Mouse (Mus musculus) myocyte (in vitro differentiated cells): Measurements from ENCODE around the gene Rnf180.

Source experiments
- CEBPB ChIP-seq: IDR thresholded peaks from 2 replicates; pipeline ENCODE4 v1.6.1; 2011; ENCODE audit warnings: mild to moderate bottlenecking, moderate library complexity; ENCODE audit not compliant: poor library complexity, insufficient read depth, severe bottlenecking
- E2F4 ChIP-seq: IDR thresholded peaks from one replicate; pipeline ENCODE4 v1.6.1; 2011; ENCODE audit warnings: mild to moderate bottlenecking, control low read depth, moderate library complexity; ENCODE audit not compliant: insufficient read depth
- MAX ChIP-seq: IDR thresholded peaks from one replicate; pipeline ENCODE4 v1.6.1; 2011; ENCODE audit warnings: low read depth, mild to moderate bottlenecking, control low read depth
- MYOG ChIP-seq, 3 experiments: IDR thresholded peaks; one replicate each; pipeline ENCODE4 v1.6.1; 2011; ENCODE audit warnings: control low read depth in 2 of 3, low read depth in 2 of 3, mild to moderate bottlenecking in 2 of 3; ENCODE audit not compliant: insufficient read length in 2 of 3, control insufficient read depth in 1 of 3, insufficient read depth in 1 of 3
- POLR2A ChIP-seq: IDR thresholded peaks from one replicate; pipeline ENCODE4 v1.6.1; 2011; ENCODE audit warnings: low read depth, mild to moderate bottlenecking, control low read depth, moderate library complexity; ENCODE audit not compliant: insufficient read length
- POLR2AphosphoS2 ChIP-seq: IDR thresholded peaks from one replicate; pipeline ENCODE4 v1.6.1; 2011; ENCODE audit warnings: low read depth, control low read depth; ENCODE audit not compliant: insufficient read length
- SRF ChIP-seq: IDR thresholded peaks from one replicate; pipeline ENCODE4 v1.6.1; 2011; ENCODE audit warnings: low read depth; ENCODE audit not compliant: control insufficient read depth, insufficient read length
- TCF12 ChIP-seq: IDR thresholded peaks from one replicate; pipeline ENCODE4 v1.6.1; 2011; ENCODE audit warnings: mild to moderate bottlenecking, control low read depth; ENCODE audit not compliant: poor library complexity, insufficient read depth, severe bottlenecking
- TCF3 ChIP-seq: IDR thresholded peaks from one replicate; pipeline ENCODE4 v1.6.1; 2011; ENCODE audit warnings: low read depth, control low read depth; ENCODE audit not compliant: insufficient read length
- USF1 ChIP-seq: IDR thresholded peaks from one replicate; pipeline ENCODE4 v1.6.1; 2011; ENCODE audit warnings: low read depth, mild to moderate bottlenecking, control low read depth, moderate library complexity

DNA sequence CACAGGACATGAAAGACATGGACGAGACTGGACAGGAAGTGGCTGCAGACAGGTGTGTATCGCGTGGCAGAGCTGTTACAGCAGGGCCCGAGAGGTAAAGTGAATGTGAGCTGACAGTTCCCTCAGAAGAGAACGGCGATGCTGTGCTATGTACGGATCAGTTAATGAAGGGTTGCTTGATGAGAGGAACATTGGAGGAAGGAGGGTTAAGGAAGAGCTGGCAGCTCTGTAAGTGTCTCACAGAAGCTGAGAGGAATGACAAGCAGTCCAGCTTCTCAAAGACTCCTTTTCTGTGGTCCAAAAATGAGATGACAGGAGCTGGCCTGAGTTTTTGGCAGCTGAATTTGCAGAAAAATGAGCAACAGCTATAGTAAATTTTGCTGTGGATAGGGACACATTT, 101.0 kb downstream of the Rnf180 start:
- no peak for TF ChIP-seq POLR2AphosphoS2
- no peak for TF ChIP-seq USF1
- TF ChIP-seq POLR2A = no peak
- TF ChIP-seq TCF12 = no peak
- no peak for TF ChIP-seq MYOG (IDR thresholded peaks at IDR 0.05; ENCODE audit: control insufficient read depth in 1 of 3, insufficient read depth in 1 of 3, insufficient read length in 2 of 3, low read depth in 2 of 3)
- TF ChIP-seq MAX = no peak
- no peak for TF ChIP-seq CEBPB
- TF ChIP-seq E2F4 = no peak
- no peak for TF ChIP-seq SRF
- no peak for TF ChIP-seq TCF3
